Mouse (Mus musculus): ENCODE results near the gene Cyp1a1. TPM values are rescaled to one million over a fixed set of nuclear protein-coding genes. Genes with fewer than 3 reads are reported as not detected.

Cyp1a1 gene
- polyA plus RNA-seq (2016; fragmentation: Nextera tagmentation; extraction: Ambion mirVana): 0.04 TPM in 1 of 2 replicates, not detected in the other

GRCm38 (mm10) chr9:57687751-57688150 is at the start of gene Cyp1a1:
Gene Cyp1a1 (plus strand): TSS chr9:57687928.
- no peaks in the 10 kb centered on the region for H3K9me3 ChIP-seq (replicated peaks)

GRCm38 (mm10) chr9:57638651-57639459 is 48.9 kb upstream of the Cyp1a1 start:
- H3K27ac ChIP-seq (replicated peaks): peak overlapping the region; percentile 58
- H3K4me1 ChIP-seq: peaks cover 72% of the 10 kb centered on the region
- no peaks in the 10 kb centered on the region for H3K9me3 ChIP-seq (replicated peaks)
- H3K4me3 ChIP-seq: peak overlapping the region; percentile 10; the same call in 1 of the 2 replicates
- no peaks in the 10 kb centered on the region for H3K27me3 ChIP-seq (ENCODE audit: low read depth, poor library complexity, severe bottlenecking)
- 63% methylated on average over 8 of the region's 8 CpGs for WGBS
- H3K36me3 ChIP-seq: peaks cover 51% of the 10 kb centered on the region
- DNase-seq (ENCODE audit: low spot score): no peak

More at GRCm38 (mm10) chr9:57687751-57688150, at the start of gene Cyp1a1:
- no peak within 1 kb of the TSS for H3K4me3 ChIP-seq
- H3K36me3 ChIP-seq: no peaks in the 10 kb centered on the region
- 0 out of 2 replicates have a peak, but pooled peaks cover 3% of the 10 kb centered on the region for H3K4me1 ChIP-seq
- no peak for DNase-seq (ENCODE audit: low spot score)
- WGBS: 87% methylated on average over 2 of the region's 2 CpGs
- H3K27ac ChIP-seq (replicated peaks): no peak within 1 kb of the TSS
- no peaks in the 10 kb centered on the region for H3K27me3 ChIP-seq (ENCODE audit: low read depth, poor library complexity, severe bottlenecking)

- Histone ChIP-seq H3K27ac (replicated peaks) (peak overlapping the region; percentile 58), H3K36me3 (peaks cover 51% of the 10 kb centered on the region), H3K4me1 (peaks cover 76% of the 10 kb centered on the region), H3K9me3 (replicated peaks) (no peaks in the 10 kb centered on the region), H3K27me3 (ENCODE audit: low read depth, poor library complexity, severe bottlenecking) (no peaks in the 10 kb centered on the region), H3K4me3 (peak overlapping the region; percentile 23; the same call in 1 of the 2 replicates)
- 81% methylated on average over 5 of the region's 5 CpGs for WGBS
- no peak for DNase-seq (ENCODE audit: low spot score)
Measured at GRCm38 (mm10) chr9:57639661-57640328, 47.9 kb upstream of the Cyp1a1 start.

- Histone ChIP-seq H3K4me3 (peak overlapping the region; percentile 23; the same call in 1 of the 2 replicates), H3K36me3 (peaks cover 46% of the 10 kb centered on the region), H3K27ac (replicated peaks) (peak overlapping the region; percentile 46), H3K27me3 (ENCODE audit: low read depth, poor library complexity, severe bottlenecking) (no peaks in the 10 kb centered on the region), H3K4me1 (peaks cover 80% of the 10 kb centered on the region), H3K9me3 (replicated peaks) (no peaks in the 10 kb centered on the region)
- DNase-seq (ENCODE audit: low spot score): no peak
- 29% methylated on average over 15 of the region's 15 CpGs for WGBS
Measured at GRCm38 (mm10) chr9:57640384-57640783, 47.3 kb upstream of the Cyp1a1 start.

- peaks cover 87% of the 10 kb centered on the region for H3K4me1 ChIP-seq
Measured at GRCm38 (mm10) chr9:57641022-57641421, 46.7 kb upstream of the Cyp1a1 start.

GRCm38 (mm10) chr9:57641775-57642550 is 45.8 kb upstream of the Cyp1a1 start:
- peaks cover 91% of the 10 kb centered on the region for H3K4me1 ChIP-seq
- peaks cover 10% of the 10 kb centered on the region for H3K27me3 ChIP-seq (ENCODE audit: low read depth, poor library complexity, severe bottlenecking)
- H3K27ac ChIP-seq (replicated peaks): no peak overlapping the region
- H3K4me3 ChIP-seq: no peak overlapping the region
- no peak for DNase-seq (ENCODE audit: low spot score)
- WGBS: 92% methylated on average over 13 of the region's 13 CpGs
- H3K9me3 ChIP-seq (replicated peaks): no peaks in the 10 kb centered on the region
- peaks cover 37% of the 10 kb centered on the region for H3K36me3 ChIP-seq

More at GRCm38 (mm10) chr9:57641022-57641421, 46.7 kb upstream of the Cyp1a1 start:
- DNase-seq (ENCODE audit: low spot score): no peak
- Histone ChIP-seq H3K4me3 (no peak overlapping the region), H3K27ac (replicated peaks) (no peak overlapping the region), H3K9me3 (replicated peaks) (no peaks in the 10 kb centered on the region), H3K36me3 (peaks cover 44% of the 10 kb centered on the region), H3K27me3 (ENCODE audit: low read depth, poor library complexity, severe bottlenecking) (peaks cover 1% of the 10 kb centered on the region; the same call in 1 of the 2 replicates)
- WGBS: 61% methylated on average over 1 of the region's 1 CpGs

GRCm38 (mm10) chr9:57643169-57643855 is 44.4 kb upstream of the Cyp1a1 start:
- Histone ChIP-seq H3K36me3 (peaks cover 33% of the 10 kb centered on the region), H3K9me3 (replicated peaks) (no peaks in the 10 kb centered on the region), H3K4me1 (peaks cover 79% of the 10 kb centered on the region), H3K27ac (replicated peaks) (peak overlapping the region; percentile 99), H3K4me3 (peak overlapping the region; percentile 76), H3K27me3 (ENCODE audit: low read depth, poor library complexity, severe bottlenecking) (peaks cover 22% of the 10 kb centered on the region)
- DNase-seq (ENCODE audit: low spot score): no peak
- WGBS: 79% methylated on average over 9 of the region's 9 CpGs

GRCm38 (mm10) chr9:57643856-57644180 is 43.9 kb upstream of the Cyp1a1 start:
- H3K9me3 ChIP-seq (replicated peaks): no peaks in the 10 kb centered on the region
- peaks cover 22% of the 10 kb centered on the region for H3K27me3 ChIP-seq (ENCODE audit: low read depth, poor library complexity, severe bottlenecking)
- H3K36me3 ChIP-seq: peaks cover 30% of the 10 kb centered on the region
- H3K4me3 ChIP-seq: peak overlapping the region; percentile 76
- WGBS: 82% methylated on average over 7 of the region's 7 CpGs
- peak overlapping the region; percentile 99 for H3K27ac ChIP-seq (replicated peaks)
- peaks cover 74% of the 10 kb centered on the region for H3K4me1 ChIP-seq
- DNase-seq (ENCODE audit: low spot score): no peak

- peak; percentile 52 for DNase-seq (ENCODE audit: low spot score)
- under 1% methylated on average over 18 of the region's 18 CpGs for WGBS
Measured at GRCm38 (mm10) chr9:57644442-57644943, 43.2 kb upstream of the Cyp1a1 start.

GRCm38 (mm10) chr9:57644944-57645893 is 42.5 kb upstream of the Cyp1a1 start:
- H3K4me1 ChIP-seq: peaks cover 61% of the 10 kb centered on the region
- peak; percentile 93 for DNase-seq (ENCODE audit: low spot score)
- WGBS: under 1% methylated on average over 80 of the region's 85 CpGs
- peaks cover 29% of the 10 kb centered on the region for H3K36me3 ChIP-seq
- H3K27ac ChIP-seq (replicated peaks): peak overlapping the region; percentile 99
- peak overlapping the region; percentile 76 for H3K4me3 ChIP-seq
- peaks cover 22% of the 10 kb centered on the region for H3K27me3 ChIP-seq (ENCODE audit: low read depth, poor library complexity, severe bottlenecking)
- H3K9me3 ChIP-seq (replicated peaks): no peaks in the 10 kb centered on the region

More at GRCm38 (mm10) chr9:57644442-57644943, 43.2 kb upstream of the Cyp1a1 start:
- Histone ChIP-seq H3K36me3 (peaks cover 30% of the 10 kb centered on the region), H3K4me3 (peak overlapping the region; percentile 76), H3K4me1 (peaks cover 67% of the 10 kb centered on the region), H3K27ac (replicated peaks) (peak overlapping the region; percentile 99), H3K9me3 (replicated peaks) (no peaks in the 10 kb centered on the region), H3K27me3 (ENCODE audit: low read depth, poor library complexity, severe bottlenecking) (peaks cover 22% of the 10 kb centered on the region)

- WGBS: 85% methylated on average over 12 of the region's 12 CpGs
- no peak for DNase-seq (ENCODE audit: low spot score)
- peaks cover 61% of the 10 kb centered on the region for H3K4me1 ChIP-seq
- peaks cover 18% of the 10 kb centered on the region for H3K36me3 ChIP-seq
- H3K4me3 ChIP-seq: no peak overlapping the region
- H3K9me3 ChIP-seq (replicated peaks): no peaks in the 10 kb centered on the region
- H3K27ac ChIP-seq (replicated peaks): no peak overlapping the region
- peaks cover 24% of the 10 kb centered on the region for H3K27me3 ChIP-seq (ENCODE audit: low read depth, poor library complexity, severe bottlenecking)
Measured at GRCm38 (mm10) chr9:57646551-57647103, 41.1 kb upstream of the Cyp1a1 start.
